Mouse (Mus musculus): ENCODE measurements around the gene Foxp1. TPM values are rescaled to one million over a fixed set of nuclear protein-coding genes. Genes with fewer than 3 reads are reported as not detected.

Foxp1 gene
- polyA plus RNA-seq, 1 experiment from 2014 or later = 18.9 TPM

DNA sequence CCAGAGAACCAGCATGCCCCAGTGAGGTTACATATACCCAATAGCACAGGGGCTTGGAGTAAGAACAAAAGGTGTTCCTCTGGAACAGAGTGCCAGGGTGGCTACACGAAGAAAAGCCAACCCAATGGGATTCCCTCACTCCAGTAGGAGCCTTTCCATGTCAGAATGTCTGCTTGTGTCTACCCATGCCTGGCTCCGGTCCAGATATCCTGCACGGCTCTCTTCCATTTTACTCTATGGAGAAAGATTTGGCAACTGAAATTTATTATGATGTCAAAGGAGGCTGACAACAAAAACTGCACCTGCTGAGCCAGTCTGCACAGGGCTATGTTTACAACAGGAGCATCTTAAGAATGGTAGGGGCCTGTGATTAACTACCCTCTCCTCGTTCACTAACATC is 233.3 kb downstream of the Foxp1 start:
- no peaks in the 10 kb centered on the region for H3K27me3 ChIP-seq (ENCODE audit: insufficient read depth, low read length)
- H3K4me1 ChIP-seq (ENCODE audit: insufficient read depth) = no peaks in the 10 kb centered on the region
- no peak for TF ChIP-seq CTCF (IDR thresholded peaks at IDR 0.05; ENCODE audit: low read depth)
- no peak for TF ChIP-seq EP300 (IDR thresholded peaks at IDR 0.05; ENCODE audit: low read depth)
- no peak for DNase-seq
- H3K4me2 ChIP-seq (ENCODE audit: low read depth, low read length) = no peak overlapping the region
- ATAC-seq = no peak
- H3K9me3 ChIP-seq (ENCODE audit: low read length) = no peaks in the 10 kb centered on the region
- no peak overlapping the region for H3K4me3 ChIP-seq (ENCODE audit: low read depth, low read length)
- no peaks in the 10 kb centered on the region for H3K36me3 ChIP-seq (replicated peaks; ENCODE audit: insufficient read depth, low read length)
- 79% methylated on average over 4 of the region's 4 CpGs for WGBS (ENCODE audit: insufficient replicate concordance)
- no peak overlapping the region for H3K27ac ChIP-seq (ENCODE audit: low read depth)
- H3K9ac ChIP-seq (replicated peaks) = no peak overlapping the region

DNA sequence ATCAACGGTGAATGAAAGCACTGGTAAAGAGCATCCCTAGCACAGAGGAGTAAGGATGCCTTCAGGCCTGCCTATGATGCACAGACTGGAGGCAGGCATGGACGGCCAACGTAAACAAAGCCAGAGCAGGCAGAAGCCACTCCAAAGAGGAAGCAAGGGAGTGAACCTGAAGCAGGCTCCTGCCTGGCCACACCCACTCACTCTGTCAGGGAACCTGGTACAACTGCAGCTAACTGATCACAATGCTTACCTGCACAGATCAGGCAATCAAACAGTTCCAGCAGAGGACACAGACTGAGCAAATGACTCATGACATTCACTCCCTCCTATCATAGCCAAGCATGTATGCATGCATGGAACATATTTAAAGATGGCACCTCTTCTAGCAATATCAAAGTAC is 237.5 kb downstream of the Foxp1 start:
- peaks cover 7% of the 10 kb centered on the region for H3K4me1 ChIP-seq (ENCODE audit: insufficient read depth)
- DNase-seq = no peak
- H3K4me2 ChIP-seq (ENCODE audit: low read depth, low read length) = no peak overlapping the region
- H3K9me3 ChIP-seq (ENCODE audit: low read length) = no peaks in the 10 kb centered on the region
- no peak for ATAC-seq
- H3K4me3 ChIP-seq (ENCODE audit: low read depth, low read length) = no peak overlapping the region
- WGBS (ENCODE audit: insufficient replicate concordance) = 50% methylated on average over 3 of the region's 3 CpGs
- H3K9ac ChIP-seq (replicated peaks) = no peak overlapping the region
- no peak for TF ChIP-seq EP300 (IDR thresholded peaks at IDR 0.05; ENCODE audit: low read depth)
- no peak for TF ChIP-seq CTCF (IDR thresholded peaks at IDR 0.05; ENCODE audit: low read depth)
- no peaks in the 10 kb centered on the region for H3K27me3 ChIP-seq (ENCODE audit: insufficient read depth, low read length)
- no peaks in the 10 kb centered on the region for H3K36me3 ChIP-seq (replicated peaks; ENCODE audit: insufficient read depth, low read length)
- no peak overlapping the region for H3K27ac ChIP-seq (ENCODE audit: low read depth)

DNA sequence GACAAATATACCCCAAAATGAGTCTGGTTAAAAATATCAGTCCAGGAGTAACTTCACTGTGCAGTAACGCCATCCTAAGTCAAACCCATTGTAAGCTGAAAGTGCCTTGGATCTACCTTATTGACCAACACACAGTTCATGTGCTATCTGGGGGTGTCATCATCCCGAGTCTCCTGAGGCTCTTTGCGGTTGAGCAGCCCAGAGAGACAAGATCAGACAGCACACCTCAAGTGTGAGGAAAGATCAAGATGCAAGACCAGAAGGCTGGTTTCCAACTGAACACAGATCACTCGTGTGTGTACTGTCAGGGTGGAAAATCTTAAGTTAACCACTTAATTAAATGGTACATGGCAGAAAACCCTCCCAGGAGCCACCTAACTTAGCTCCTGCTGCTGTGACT is 238.5 kb downstream of the Foxp1 start:
- 51% methylated on average over 4 of the region's 4 CpGs for WGBS (ENCODE audit: insufficient replicate concordance)
- H3K36me3 ChIP-seq (replicated peaks; ENCODE audit: insufficient read depth, low read length) = no peaks in the 10 kb centered on the region
- H3K4me1 ChIP-seq (ENCODE audit: insufficient read depth) = peaks cover 7% of the 10 kb centered on the region
- no peak overlapping the region for H3K9ac ChIP-seq (replicated peaks)
- no peak overlapping the region for H3K4me3 ChIP-seq (ENCODE audit: low read depth, low read length)
- ATAC-seq (no peak), DNase-seq (no peak)
- TF ChIP-seq CTCF (IDR thresholded peaks at IDR 0.05; ENCODE audit: low read depth) (no peak), EP300 (IDR thresholded peaks at IDR 0.05; ENCODE audit: low read depth) (no peak)
- H3K27ac ChIP-seq (ENCODE audit: low read depth) = no peak overlapping the region
- no peaks in the 10 kb centered on the region for H3K27me3 ChIP-seq (ENCODE audit: insufficient read depth, low read length)
- no peak overlapping the region for H3K4me2 ChIP-seq (ENCODE audit: low read depth, low read length)
- H3K9me3 ChIP-seq (ENCODE audit: low read length) = no peaks in the 10 kb centered on the region

- no peaks in the 10 kb centered on the region for H3K9me3 ChIP-seq (ENCODE audit: low read length)
- ATAC-seq (peak; percentile 19; the same call in 1 of the 2 replicates), DNase-seq (no peak)
- H3K9ac ChIP-seq (replicated peaks) = no peak overlapping the region
- H3K4me2 ChIP-seq (ENCODE audit: low read depth, low read length) = no peak overlapping the region
- 44% methylated on average over 15 of the region's 15 CpGs for WGBS (ENCODE audit: insufficient replicate concordance)
- peaks cover 7% of the 10 kb centered on the region for H3K4me1 ChIP-seq (ENCODE audit: insufficient read depth)
- no peak overlapping the region for H3K4me3 ChIP-seq (ENCODE audit: low read depth, low read length)
- TF ChIP-seq CTCF (IDR thresholded peaks at IDR 0.05; ENCODE audit: low read depth) = no peak
- H3K36me3 ChIP-seq (replicated peaks; ENCODE audit: insufficient read depth, low read length) = no peaks in the 10 kb centered on the region
- no peak overlapping the region for H3K27ac ChIP-seq (ENCODE audit: low read depth)
- H3K27me3 ChIP-seq (ENCODE audit: insufficient read depth, low read length) = no peaks in the 10 kb centered on the region
Measured at GRCm38 (mm10) chr6:99282866-99283657, 239.5 kb downstream of the Foxp1 start.

DNA sequence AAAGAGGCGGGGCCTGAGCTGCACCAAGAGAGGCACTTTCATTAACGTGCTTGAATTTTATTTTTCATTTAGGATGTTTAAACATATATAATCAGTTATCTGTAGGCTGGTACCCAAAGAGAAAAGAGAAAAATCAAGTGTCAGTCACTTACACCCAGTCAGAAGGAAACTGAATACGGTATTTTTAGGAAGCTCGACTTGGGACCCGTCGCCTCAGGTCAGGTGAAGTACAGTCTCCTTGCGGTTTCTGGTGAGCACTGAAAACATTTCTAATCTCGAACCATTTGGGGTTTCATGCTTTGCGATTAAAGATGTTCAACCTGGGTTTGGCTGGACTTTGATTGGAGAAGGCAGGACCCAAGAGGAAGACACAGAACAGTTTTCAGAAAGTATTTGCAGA is 241.1 kb downstream of the Foxp1 start:
- WGBS (ENCODE audit: insufficient replicate concordance) = 79% methylated on average over 9 of the region's 9 CpGs
- H3K9ac ChIP-seq (replicated peaks) = no peak overlapping the region
- no peaks in the 10 kb centered on the region for H3K9me3 ChIP-seq (ENCODE audit: low read length)
- no peak for TF ChIP-seq EP300 (IDR thresholded peaks at IDR 0.05; ENCODE audit: low read depth)
- no peak for TF ChIP-seq CTCF (IDR thresholded peaks at IDR 0.05; ENCODE audit: low read depth)
- no peak for ATAC-seq
- H3K27me3 ChIP-seq (ENCODE audit: insufficient read depth, low read length) = no peaks in the 10 kb centered on the region
- H3K27ac ChIP-seq (ENCODE audit: low read depth) = no peak overlapping the region
- no peaks in the 10 kb centered on the region; the same call in 1 of the 2 replicates for H3K36me3 ChIP-seq (replicated peaks; ENCODE audit: insufficient read depth, low read length)
- DNase-seq = no peak
- H3K4me1 ChIP-seq (ENCODE audit: insufficient read depth) = peaks cover 9% of the 10 kb centered on the region
- H3K4me3 ChIP-seq (ENCODE audit: low read depth, low read length) = no peak overlapping the region
- H3K4me2 ChIP-seq (ENCODE audit: low read depth, low read length) = no peak overlapping the region

- WGBS (ENCODE audit: insufficient replicate concordance) = 65% methylated on average over 5 of the region's 5 CpGs
- Histone ChIP-seq H3K9me3 (ENCODE audit: low read length) (no peaks in the 10 kb centered on the region), H3K36me3 (replicated peaks; ENCODE audit: insufficient read depth, low read length) (no peaks in the 10 kb centered on the region; the same call in 1 of the 2 replicates), H3K4me1 (ENCODE audit: insufficient read depth) (peaks cover 9% of the 10 kb centered on the region), H3K27me3 (ENCODE audit: insufficient read depth, low read length) (no peaks in the 10 kb centered on the region), H3K27ac (ENCODE audit: low read depth) (no peak overlapping the region), H3K4me3 (ENCODE audit: low read depth, low read length) (no peak overlapping the region), H3K4me2 (ENCODE audit: low read depth, low read length) (no peak overlapping the region), H3K9ac (replicated peaks) (no peak overlapping the region)
- DNase-seq (no peak), ATAC-seq (no peak)
- TF ChIP-seq CTCF (IDR thresholded peaks at IDR 0.05; ENCODE audit: low read depth) = no peak
- no peak for TF ChIP-seq EP300 (IDR thresholded peaks at IDR 0.05; ENCODE audit: low read depth)
Measured at GRCm38 (mm10) chr6:99280619-99281018, 241.9 kb downstream of the Foxp1 start.
